Mouse (Mus musculus) lung, embryonic 14.5 days (tissue): ENCODE results near the gene Uba7. TPM values are rescaled to one million over a fixed set of nuclear protein-coding genes. Genes with fewer than 3 reads are reported as not detected.

ENCODE experiments used
- ATAC-seq: fragments of 200-750 bp; cut with Nextera tagmentation; 2 replicates; pipeline ENCODE4 v1.8.0; 2017; ENCODE audit warnings: mild to moderate bottlenecking, moderate TSS enrichment, moderate library complexity; ENCODE audit not compliant: insufficient read depth
- DNase-seq: peaks from one replicate; pipeline ENCODE4 v3.0.0-alpha.2; 2015
- H3K27ac ChIP-seq: fragments of 300-500 bp; sonication (generic); 2 replicates; pipeline ENCODE4 v1.5.1; 2014; ENCODE audit warnings: low read depth, mild to moderate bottlenecking, moderate library complexity
- H3K27me3 ChIP-seq: fragments of 300-500 bp; sonication (generic); 2 replicates; pipeline ENCODE4 v1.6.1; 2014; ENCODE audit warnings: low read length, control low read depth; ENCODE audit not compliant: insufficient read depth
- H3K36me3 ChIP-seq: fragments of 300-500 bp; sonication (generic); 2 replicates; pipeline ENCODE4 v1.6.1; 2014; ENCODE audit warnings: control low read depth; ENCODE audit not compliant: insufficient read depth
- H3K4me1 ChIP-seq: fragments of 300-500 bp; sonication (generic); 2 replicates; pipeline ENCODE4 v1.6.1; 2014; ENCODE audit warnings: antibody characterized with exemption, control low read depth; ENCODE audit not compliant: insufficient read depth
- H3K4me2 ChIP-seq: fragments of 300-500 bp; sonication (generic); 2 replicates; pipeline ENCODE4 v1.6.1; 2014; ENCODE audit warnings: mild to moderate bottlenecking
- H3K4me3 ChIP-seq: fragments of 300-500 bp; sonication (generic); 2 replicates; pipeline ENCODE4 v1.5.1; 2014; ENCODE audit warnings: low read depth, low read length
- H3K9ac ChIP-seq: fragments of 300-500 bp; sonication (generic); 2 replicates; pipeline ENCODE4 v1.6.1; 2014
- H3K9me3 ChIP-seq: fragments of 300-500 bp; sonication (generic); 2 replicates; pipeline ENCODE4 v1.6.1; 2016; ENCODE audit warnings: low read depth, low read length, control low read depth
- CTCF ChIP-seq: IDR thresholded peaks from 2 replicates; pipeline ENCODE4 v1.5.1; 2016; ENCODE audit warnings: antibody characterized with exemption, low read depth
- WGBS: fragments of 180-500 bp; shearing (Covaris S2); extraction: QIAGEN DNeasy Blood & Tissue Kit; methylation state at CpG from one replicate; pipeline ENCODE4 v1.1.7; 2014; 5-methylcytosine and 5-hydroxymethylcytosine counted together
- polyA plus RNA-seq: library from polyadenylated mRNA; unstranded; fragments of >200 nt; fragmentation: Nextera tagmentation; extraction: Ambion mirVana; gene quantifications from 2 replicates; pipeline ENCODE4 v1.2.1, GENCODE M21; 2014

Gene Uba7
- polyA plus RNA-seq = 18.1 and 18.8 TPM in 2 replicates

DNA sequence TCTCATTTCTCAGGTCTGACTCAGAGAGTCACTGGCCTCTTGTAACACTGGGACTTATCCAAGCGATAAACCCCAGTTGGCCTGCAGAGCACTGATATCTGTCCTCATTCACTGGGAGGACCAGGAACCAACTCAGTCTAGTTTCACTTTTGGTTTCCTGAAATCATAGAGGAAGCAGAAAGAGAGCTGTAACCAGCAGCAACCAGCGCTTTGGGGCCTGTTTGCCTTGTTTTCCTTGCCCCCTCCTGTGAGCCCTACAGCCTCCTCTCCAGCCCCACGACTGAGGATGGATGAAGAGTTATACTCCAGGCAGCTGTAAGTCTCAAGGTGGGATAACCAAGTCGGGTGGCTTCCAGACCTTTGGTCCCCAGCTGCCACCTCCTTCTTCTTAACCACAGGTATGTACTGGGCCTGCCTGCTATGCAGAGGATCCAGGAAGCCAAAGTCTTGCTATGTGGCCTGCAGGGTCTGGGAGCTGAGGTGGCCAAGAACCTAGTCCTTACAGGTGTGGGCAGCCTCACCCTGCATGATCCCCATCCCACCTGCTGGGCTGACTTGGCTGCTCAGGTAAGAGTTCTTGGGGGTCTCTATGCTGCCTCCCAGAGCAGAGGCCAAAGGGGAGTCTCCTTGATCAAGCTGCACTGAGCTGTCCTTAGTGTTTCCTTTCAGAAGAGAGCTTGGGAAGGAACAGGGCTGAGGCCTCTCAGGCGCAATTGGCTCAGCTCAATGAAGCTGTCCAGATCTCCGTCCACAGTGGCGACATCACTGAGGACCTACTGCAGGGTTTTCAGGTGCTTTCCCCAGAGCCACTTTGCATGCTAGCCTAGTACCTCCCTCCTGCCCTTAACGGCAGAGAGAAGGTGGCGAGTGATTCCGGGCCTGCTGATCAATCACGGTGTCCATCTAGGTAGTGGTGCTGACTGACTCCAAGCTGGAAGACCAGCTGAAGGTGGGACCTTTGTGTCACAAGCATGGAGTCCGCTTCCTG, at the start of gene Uba7:
Gene Uba7, plus strand, starts transcription at position 107 of the 988 bp plus-strand sequence.
- Histone ChIP-seq H3K27me3 (no peaks in the 10 kb centered on the region), H3K27ac (peak within 1 kb of the TSS; percentile 75), H3K9ac (peak within 1 kb of the TSS; percentile 20; the same call in 1 of the 2 replicates), H3K4me3 (peak within 1 kb of the TSS; percentile 13; the same call in 1 of the 2 replicates), H3K9me3 (no peaks in the 10 kb centered on the region), H3K4me2 (peak within 1 kb of the TSS; percentile 34), H3K36me3 (peaks cover 11% of the 10 kb centered on the region), H3K4me1 (peaks cover 3% of the 10 kb centered on the region)
- no peak for TF ChIP-seq CTCF
- 59% methylated on average over 12 of the region's 12 CpGs for WGBS
- peak; percentile 40 for DNase-seq
- no peak for ATAC-seq

GRCm38 (mm10) chr9:107926920-107927420, 48.3 kb upstream of the Uba7 start:
- H3K4me3 ChIP-seq = no peak overlapping the region
- peak overlapping the region; percentile 85 for H3K27ac ChIP-seq
- WGBS = 37% methylated on average over 9 of the region's 9 CpGs
- no peak for TF ChIP-seq CTCF
- H3K4me2 ChIP-seq = no peak overlapping the region
- H3K27me3 ChIP-seq = no peaks in the 10 kb centered on the region
- no peak overlapping the region for H3K9ac ChIP-seq
- H3K9me3 ChIP-seq = no peaks in the 10 kb centered on the region
- ATAC-seq = no peak
- H3K4me1 ChIP-seq = peaks cover 8% of the 10 kb centered on the region
- no peak for DNase-seq
- H3K36me3 ChIP-seq = no peaks in the 10 kb centered on the region

DNA sequence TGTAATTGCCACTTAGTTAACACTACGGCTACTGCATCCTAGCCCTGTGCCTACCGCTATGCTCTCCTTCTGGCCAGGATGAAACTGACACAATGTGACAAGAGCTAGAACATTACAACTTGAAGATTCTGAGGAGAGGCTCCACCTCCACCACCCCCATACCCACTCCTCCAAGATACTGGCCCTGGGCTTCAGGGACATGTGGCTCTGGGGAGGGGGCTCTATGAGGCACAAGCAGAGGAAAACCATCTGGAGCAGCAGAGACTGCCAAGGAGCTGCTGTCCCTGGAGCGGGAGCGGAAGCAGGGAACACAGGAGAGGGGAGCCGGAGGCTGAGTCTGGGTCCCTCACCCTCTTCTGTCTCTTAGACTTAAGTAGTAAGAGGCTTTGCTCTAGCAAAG, 47.6 kb upstream of the Uba7 start:
- no peaks in the 10 kb centered on the region for H3K36me3 ChIP-seq
- peaks cover 8% of the 10 kb centered on the region for H3K4me1 ChIP-seq
- peak overlapping the region; percentile 85 for H3K27ac ChIP-seq
- WGBS = 27% methylated on average over 5 of the region's 5 CpGs
- H3K4me2 ChIP-seq = no peak overlapping the region
- ATAC-seq (peak; percentile 88), DNase-seq (peak; percentile 91)
- TF ChIP-seq CTCF = no peak
- H3K9me3 ChIP-seq = no peaks in the 10 kb centered on the region
- no peak overlapping the region; the same call in 1 of the 2 replicates for H3K9ac ChIP-seq
- H3K27me3 ChIP-seq = no peaks in the 10 kb centered on the region
- no peak overlapping the region for H3K4me3 ChIP-seq

- H3K4me3 ChIP-seq = no peak within 1 kb of the TSS
- H3K27me3 ChIP-seq = no peaks in the 10 kb centered on the region
- peak; percentile 13 for ATAC-seq
- H3K36me3 ChIP-seq = no peaks in the 10 kb centered on the region
- H3K27ac ChIP-seq = peak within 1 kb of the TSS; percentile 85
- WGBS = 53% methylated on average over 3 of the region's 3 CpGs
- H3K9ac ChIP-seq = peak within 1 kb of the TSS; percentile 28; the same call in 1 of the 2 replicates
- H3K9me3 ChIP-seq = no peaks in the 10 kb centered on the region
- TF ChIP-seq CTCF = no peak
- DNase-seq = no peak
- H3K4me2 ChIP-seq = no peak within 1 kb of the TSS
- H3K4me1 ChIP-seq = peaks cover 8% of the 10 kb centered on the region
Measured at GRCm38 (mm10) chr9:107928169-107928568, 47.1 kb upstream of the Uba7 start, which contains the start of gene Actl11. Gene Actl11, plus strand, starts transcription at chr9:107928469.

- Histone ChIP-seq H3K4me1 (peaks cover 4% of the 10 kb centered on the region), H3K9ac (no peak overlapping the region), H3K4me3 (no peak overlapping the region), H3K9me3 (no peaks in the 10 kb centered on the region), H3K4me2 (no peak overlapping the region), H3K27ac (no peak overlapping the region), H3K27me3 (peaks cover 7% of the 10 kb centered on the region; the same call in 1 of the 2 replicates), H3K36me3 (no peaks in the 10 kb centered on the region)
- no peak for TF ChIP-seq CTCF
- ATAC-seq (no peak), DNase-seq (no peak)
- 71% methylated on average over 4 of the region's 4 CpGs for WGBS
Measured at GRCm38 (mm10) chr9:107932221-107932620, 43.1 kb upstream of the Uba7 start.

DNA sequence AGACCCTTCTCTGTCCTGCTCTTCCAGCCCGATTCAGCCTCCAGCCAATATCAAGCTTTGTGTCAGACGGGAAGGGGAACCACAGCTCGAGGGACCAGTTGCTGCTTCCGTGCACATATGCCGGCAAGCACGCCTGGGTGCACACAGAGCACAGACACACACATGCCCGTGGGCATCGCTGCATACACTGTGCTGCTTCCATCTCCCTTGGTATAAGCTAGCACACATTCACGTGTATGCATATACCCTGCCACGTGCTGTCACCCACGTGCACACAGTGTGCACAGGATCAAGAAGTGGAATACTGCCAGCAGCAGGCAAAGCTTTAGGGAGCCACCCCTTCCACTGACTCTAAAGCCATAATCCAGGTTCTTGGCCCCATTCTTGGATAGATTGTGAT, 41.2 kb upstream of the Uba7 start:
- ATAC-seq = no peak
- Histone ChIP-seq H3K36me3 (no peaks in the 10 kb centered on the region), H3K27ac (no peak overlapping the region), H3K9ac (no peak overlapping the region), H3K4me2 (no peak overlapping the region), H3K27me3 (peaks cover 16% of the 10 kb centered on the region; the same call in 1 of the 2 replicates), H3K9me3 (no peaks in the 10 kb centered on the region), H3K4me3 (no peak overlapping the region), H3K4me1 (no peaks in the 10 kb centered on the region; the same call in 1 of the 2 replicates)
- DNase-seq = no peak
- no peak for TF ChIP-seq CTCF
- 85% methylated on average over 11 of the region's 11 CpGs for WGBS

GRCm38 (mm10) chr9:107935374-107935773, 39.9 kb upstream of the Uba7 start, which contains the start of gene Camkv:
Gene Camkv, plus strand, starts transcription at chr9:107935674.
- DNase-seq (no peak), ATAC-seq (no peak)
- no peak for TF ChIP-seq CTCF
- H3K9ac ChIP-seq = peak within 1 kb of the TSS; percentile 58
- WGBS = 10% methylated on average over 3 of the region's 3 CpGs
- no peak within 1 kb of the TSS for H3K27ac ChIP-seq
- peak within 1 kb of the TSS; percentile 50 for H3K4me3 ChIP-seq
- H3K9me3 ChIP-seq = no peaks in the 10 kb centered on the region
- no peaks in the 10 kb centered on the region for H3K36me3 ChIP-seq
- H3K4me2 ChIP-seq = peak within 1 kb of the TSS; percentile 95
- peaks cover 16% of the 10 kb centered on the region; the same call in 1 of the 2 replicates for H3K27me3 ChIP-seq
- no peaks in the 10 kb centered on the region; the same call in 1 of the 2 replicates for H3K4me1 ChIP-seq
